Mouse (Mus musculus) forebrain, embryonic 14.5 days (tissue): Measurements from ENCODE around the gene Fam207a. TPM values are rescaled to one million over a fixed set of nuclear protein-coding genes. Genes with fewer than 3 reads are reported as not detected.

Experiments
- ATAC-seq: fragments of 200-750 bp; cut with Nextera tagmentation; 2 replicates; pipeline ENCODE4 v1.8.0; 2017; ENCODE audit warnings: mild to moderate bottlenecking, moderate library complexity
- DNase-seq: peaks from one replicate; pipeline ENCODE4 v3.0.0-alpha.2; 2015; ENCODE audit warnings: low spot score
- H3K27ac ChIP-seq: fragments of 300-500 bp; sonication (generic); 2 replicates; pipeline ENCODE4 v1.5.1; 2014; ENCODE audit warnings: low read depth, mild to moderate bottlenecking, control low read depth, low read length, moderate library complexity
- H3K27me3 ChIP-seq: fragments of 300-500 bp; sonication (generic); replicated peaks from 2 replicates; pipeline ENCODE4 v1.6.1; 2014; ENCODE audit warnings: low read length, control low read depth, mixed read lengths; ENCODE audit not compliant: control insufficient read depth, insufficient read depth
- H3K36me3 ChIP-seq: fragments of 300-500 bp; sonication (generic); 2 replicates; pipeline ENCODE4 v1.6.1; 2014; ENCODE audit warnings: low read length, control low read depth; ENCODE audit not compliant: control insufficient read depth, insufficient read depth
- H3K4me1 ChIP-seq: fragments of 300-500 bp; sonication (generic); 2 replicates; pipeline ENCODE4 v1.6.1; 2014; ENCODE audit warnings: antibody characterized with exemption, low read length, control low read depth; ENCODE audit not compliant: control insufficient read depth, insufficient read depth
- H3K4me2 ChIP-seq: fragments of 300-500 bp; sonication (generic); 2 replicates; pipeline ENCODE4 v1.6.1; 2014; ENCODE audit warnings: mild to moderate bottlenecking, control low read depth, low read length
- H3K4me3 ChIP-seq: fragments of 300-500 bp; sonication (generic); 2 replicates; pipeline ENCODE4 v1.5.1; 2014; ENCODE audit warnings: low read depth, low read length, control low read depth
- H3K9ac ChIP-seq: fragments of 300-500 bp; sonication (generic); 2 replicates; pipeline ENCODE4 v1.6.1; 2014; ENCODE audit warnings: mild to moderate bottlenecking, low read length, control low read depth, moderate library complexity
- H3K9me3 ChIP-seq: fragments of 300-500 bp; sonication (generic); replicated peaks from 2 replicates; pipeline ENCODE4 v1.6.1; 2016; ENCODE audit warnings: low read length, control low read depth, mixed read lengths; ENCODE audit not compliant: control insufficient read depth
- WGBS: fragments of 180-500 bp; shearing (Covaris S2); extraction: QIAGEN DNeasy Blood & Tissue Kit; methylation state at CpG from one replicate; pipeline ENCODE4 v1.1.7; 2014; 5-methylcytosine and 5-hydroxymethylcytosine counted together
- polyA plus RNA-seq: library from polyadenylated mRNA; unstranded; fragments of >200 nt; fragmentation: Nextera tagmentation; extraction: Ambion mirVana; gene quantifications from 2 replicates; pipeline ENCODE4 v1.2.1, GENCODE M21; 2014

The Fam207a gene
- polyA plus RNA-seq, 1 experiment from 2014 or later, result 33.8 TPM

DNA sequence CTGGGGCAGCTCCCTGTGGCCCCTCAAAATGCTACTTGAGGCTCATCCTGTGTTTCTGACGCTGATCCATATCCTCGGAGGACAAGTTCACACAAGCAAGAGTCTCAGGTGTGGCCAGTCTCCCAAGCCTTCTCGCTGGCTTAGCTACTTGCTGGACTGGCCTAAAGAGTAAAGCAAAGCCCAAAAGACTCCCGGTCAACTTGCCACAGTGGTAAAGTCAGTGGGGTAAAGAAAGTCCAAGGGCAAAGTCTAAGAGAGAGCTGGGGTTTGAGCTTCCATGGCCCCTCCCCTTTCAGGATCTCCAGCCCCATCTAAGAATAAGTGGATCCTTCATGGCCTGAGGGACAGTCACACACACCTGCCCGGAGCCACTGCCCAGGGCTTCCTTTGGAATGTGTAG, 36.6 kb upstream of the Fam207a start:
- Histone ChIP-seq H3K4me2 (no peak overlapping the region), H3K4me3 (no peak overlapping the region), H3K9me3 (no peaks in the 10 kb centered on the region), H3K27ac (no peak overlapping the region), H3K27me3 (no peaks in the 10 kb centered on the region), H3K9ac (no peak overlapping the region), H3K36me3 (no peaks in the 10 kb centered on the region), H3K4me1 (no peaks in the 10 kb centered on the region)
- DNase-seq (no peak), ATAC-seq (no peak)
- 88% methylated on average over 5 of the region's 5 CpGs for WGBS

DNA sequence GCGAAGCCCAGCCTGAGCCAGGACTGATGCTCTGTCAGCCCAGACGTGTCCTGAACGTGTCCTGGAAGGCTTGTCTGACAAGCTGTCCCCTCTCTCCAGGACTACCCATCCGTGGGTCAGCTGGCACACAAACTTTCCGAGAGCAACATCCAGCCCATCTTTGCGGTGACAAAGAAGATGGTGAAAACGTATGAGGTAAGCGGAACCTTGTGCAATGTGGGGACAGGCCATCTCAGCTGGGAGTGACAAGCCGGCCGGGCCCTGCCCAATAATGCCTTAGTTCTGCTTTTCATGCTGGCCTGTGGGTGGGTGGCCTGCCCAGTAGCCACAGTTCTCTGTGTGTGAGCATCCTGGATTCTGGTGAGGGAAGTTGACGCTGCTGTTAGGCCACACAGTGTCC, 35.3 kb upstream of the Fam207a start:
- Histone ChIP-seq H3K36me3 (no peaks in the 10 kb centered on the region), H3K4me1 (no peaks in the 10 kb centered on the region), H3K27ac (no peak overlapping the region), H3K27me3 (no peaks in the 10 kb centered on the region), H3K9me3 (no peaks in the 10 kb centered on the region), H3K4me2 (no peak overlapping the region), H3K9ac (no peak overlapping the region), H3K4me3 (no peak overlapping the region)
- no peak for DNase-seq
- WGBS, result 72% methylated on average over 11 of the region's 11 CpGs
- ATAC-seq, result no peak

DNA sequence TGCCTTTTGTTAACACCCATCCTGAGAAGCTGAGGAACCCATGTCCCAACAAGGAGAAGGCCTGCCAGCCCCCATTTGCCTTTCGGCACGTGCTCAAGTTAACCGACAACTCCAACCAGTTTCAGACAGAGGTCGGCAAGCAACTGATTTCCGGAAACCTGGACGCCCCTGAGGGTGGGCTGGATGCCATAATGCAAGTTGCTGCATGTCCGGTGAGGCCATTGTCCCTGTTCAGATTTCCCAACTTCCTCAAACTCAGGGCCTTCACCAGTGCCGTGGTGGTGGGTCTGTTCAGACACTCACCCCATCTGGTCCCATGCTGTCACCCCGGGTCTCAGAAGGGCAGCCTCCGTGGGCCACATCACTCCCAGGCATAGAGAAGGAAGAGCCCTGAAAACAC, 33.0 kb upstream of the Fam207a start:
- Histone ChIP-seq H3K9ac (no peak overlapping the region), H3K4me2 (no peak overlapping the region), H3K4me3 (no peak overlapping the region), H3K36me3 (no peaks in the 10 kb centered on the region), H3K27ac (no peak overlapping the region), H3K27me3 (no peaks in the 10 kb centered on the region), H3K4me1 (no peaks in the 10 kb centered on the region), H3K9me3 (no peaks in the 10 kb centered on the region)
- 85% methylated on average over 10 of the region's 10 CpGs for WGBS
- ATAC-seq, result no peak
- no peak for DNase-seq

DNA sequence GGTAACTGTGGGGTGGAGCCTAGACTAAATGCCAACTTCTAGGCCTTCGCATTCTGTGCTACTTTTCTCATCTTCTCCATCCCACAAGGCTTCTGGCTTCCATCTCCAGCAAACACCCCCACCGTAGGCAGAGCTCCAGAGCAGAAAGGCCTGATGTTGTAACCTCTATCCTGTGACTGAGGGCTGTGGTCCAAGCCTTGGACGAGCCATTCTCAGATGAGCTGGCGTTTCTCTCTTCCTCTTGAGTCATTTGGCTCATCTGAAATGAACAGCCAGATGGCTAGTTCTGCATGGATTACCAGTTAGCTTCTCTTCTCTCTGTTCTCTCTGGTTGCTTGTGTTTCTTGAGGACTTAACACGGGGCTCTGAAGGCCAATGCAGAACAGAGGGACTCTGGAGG, 29.3 kb upstream of the Fam207a start:
- Histone ChIP-seq H3K4me1 (no peaks in the 10 kb centered on the region), H3K36me3 (no peaks in the 10 kb centered on the region), H3K4me3 (no peak overlapping the region), H3K4me2 (no peak overlapping the region), H3K9ac (no peak overlapping the region), H3K27me3 (no peaks in the 10 kb centered on the region), H3K9me3 (no peaks in the 10 kb centered on the region), H3K27ac (no peak overlapping the region)
- 74% methylated on average over 5 of the region's 5 CpGs for WGBS
- DNase-seq, result no peak
- ATAC-seq, result no peak

DNA sequence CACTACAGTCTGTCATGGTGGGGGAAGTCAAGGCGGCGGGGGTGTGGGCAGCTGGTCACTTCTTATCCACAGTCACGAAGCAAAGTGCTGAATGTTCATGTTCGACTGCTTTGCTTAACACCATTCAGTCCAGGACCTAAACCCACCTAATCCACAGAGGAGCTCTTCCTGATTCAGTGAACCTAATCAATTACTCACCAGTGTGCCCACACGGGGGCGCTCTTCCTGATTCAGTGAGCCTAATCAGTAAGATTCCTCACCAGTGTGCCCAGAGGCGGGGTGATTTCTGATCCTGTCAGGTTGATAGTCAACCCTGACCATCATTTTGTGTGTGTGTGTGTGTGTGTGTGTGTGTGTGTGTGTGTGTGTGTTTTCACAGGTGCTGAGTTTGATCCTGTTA, 27.6 kb upstream of the Fam207a start:
- H3K9ac ChIP-seq, result no peak overlapping the region
- no peaks in the 10 kb centered on the region for H3K4me1 ChIP-seq
- no peak for ATAC-seq
- no peak overlapping the region for H3K4me3 ChIP-seq
- WGBS, result 37% methylated on average over 7 of the region's 7 CpGs
- no peak overlapping the region for H3K27ac ChIP-seq
- peak; percentile 38 for DNase-seq
- H3K27me3 ChIP-seq, result no peaks in the 10 kb centered on the region
- no peaks in the 10 kb centered on the region for H3K36me3 ChIP-seq
- no peaks in the 10 kb centered on the region for H3K9me3 ChIP-seq
- H3K4me2 ChIP-seq, result no peak overlapping the region

DNA sequence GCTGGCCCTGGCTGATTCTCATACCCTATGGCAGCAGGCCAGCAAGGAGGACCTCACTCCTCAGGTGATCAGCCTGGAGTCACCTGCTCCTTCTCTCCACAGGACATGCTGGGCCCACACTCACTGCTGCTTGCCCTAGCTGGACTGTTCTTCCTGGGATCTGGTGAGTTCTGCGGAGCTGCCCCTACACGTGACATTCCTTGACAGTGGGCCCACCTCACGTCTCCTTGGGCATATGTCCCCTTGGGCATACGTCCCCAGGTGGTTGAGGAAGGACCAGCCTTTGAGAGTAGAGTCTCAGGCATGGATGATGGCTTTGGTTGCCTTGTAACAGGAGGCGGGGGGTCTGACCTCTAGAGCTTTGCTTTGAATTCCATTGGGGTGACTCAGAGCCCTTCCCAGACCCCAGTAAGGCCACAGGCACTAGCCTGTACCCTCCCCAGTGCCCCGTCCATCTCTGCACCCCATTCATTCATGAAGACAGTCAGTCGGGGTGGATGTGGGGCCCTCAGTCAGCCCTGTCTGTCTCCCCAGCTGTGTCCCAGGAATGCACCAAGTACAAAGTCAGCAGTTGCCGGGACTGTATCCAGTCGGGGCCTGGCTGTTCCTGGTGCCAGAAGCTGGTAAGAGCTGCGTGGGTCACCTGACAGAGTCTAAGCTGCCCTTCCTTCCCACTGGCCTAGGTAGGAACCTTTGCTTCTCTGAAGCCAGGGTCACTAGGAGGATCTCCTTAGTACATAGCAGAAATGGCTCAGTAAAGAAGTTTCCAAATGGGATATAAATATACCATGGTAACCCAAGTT, 26.5 kb upstream of the Fam207a start:
- Histone ChIP-seq H3K36me3 (no peaks in the 10 kb centered on the region), H3K9me3 (no peaks in the 10 kb centered on the region), H3K27ac (no peak overlapping the region), H3K4me1 (no peaks in the 10 kb centered on the region), H3K9ac (no peak overlapping the region), H3K4me2 (no peak overlapping the region), H3K27me3 (no peaks in the 10 kb centered on the region), H3K4me3 (no peak overlapping the region)
- WGBS, result 77% methylated on average over 10 of the region's 10 CpGs
- DNase-seq (no peak), ATAC-seq (no peak)

DNA sequence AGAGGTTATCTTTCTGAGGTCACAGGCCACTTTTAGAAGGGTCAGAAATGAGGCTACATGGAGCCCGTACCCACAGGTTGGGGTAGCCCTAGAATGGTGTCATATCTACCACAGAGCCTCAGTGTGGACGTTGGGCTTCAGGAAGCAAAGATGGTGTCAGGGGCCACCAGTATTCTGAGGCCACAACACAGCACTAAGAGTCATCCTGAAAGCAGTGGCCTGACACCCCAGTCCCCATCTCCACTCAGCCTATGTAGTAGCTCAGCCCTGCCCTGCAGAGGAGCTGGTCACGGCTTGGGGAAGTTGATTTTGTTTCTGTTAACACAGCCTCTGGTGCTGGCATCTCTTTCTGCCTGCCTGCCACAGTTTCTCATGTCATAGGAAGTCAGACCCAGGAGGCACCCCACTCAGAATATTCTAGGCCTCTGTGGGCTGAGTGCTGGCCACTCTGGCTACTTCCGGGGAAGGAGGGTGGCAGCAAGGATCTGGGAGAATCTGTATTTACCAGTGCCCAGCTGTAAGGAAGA, 25.1 kb upstream of the Fam207a start:
- Histone ChIP-seq H3K4me1 (no peaks in the 10 kb centered on the region), H3K36me3 (no peaks in the 10 kb centered on the region), H3K9ac (no peak overlapping the region), H3K27ac (no peak overlapping the region), H3K9me3 (no peaks in the 10 kb centered on the region), H3K4me3 (no peak overlapping the region), H3K4me2 (no peak overlapping the region), H3K27me3 (no peaks in the 10 kb centered on the region)
- WGBS, result 90% methylated on average over 4 of the region's 4 CpGs
- ATAC-seq (no peak), DNase-seq (no peak)

DNA sequence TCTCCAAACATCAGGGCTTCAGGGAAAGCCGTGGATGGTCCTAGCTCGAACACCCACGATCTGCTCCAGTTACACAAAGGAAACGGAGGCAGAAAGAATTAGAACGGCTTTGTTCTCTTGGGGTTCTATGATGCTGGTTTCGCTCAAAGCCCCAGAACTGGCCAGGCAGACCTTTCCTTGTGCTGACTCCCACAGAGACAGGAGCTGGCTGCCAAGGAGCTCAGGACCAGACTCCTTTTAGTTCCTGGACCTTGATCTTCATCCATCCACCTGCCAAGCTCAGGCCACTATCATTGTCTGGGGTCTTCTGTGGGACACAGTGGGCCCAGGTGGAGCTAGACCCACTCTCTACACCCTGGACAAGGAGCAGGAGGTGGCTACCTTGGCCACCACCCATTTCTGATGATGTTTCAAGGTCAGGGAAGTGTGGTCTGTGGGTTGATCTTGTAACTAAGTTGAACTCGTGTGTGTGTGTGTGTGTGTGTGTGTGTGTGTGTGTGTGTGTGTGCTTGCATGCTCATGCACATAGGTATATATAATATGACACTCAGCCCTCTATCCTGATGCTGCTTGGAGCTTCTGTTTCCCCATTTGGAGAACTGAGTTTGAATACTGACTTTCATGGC, 23.8 kb upstream of the Fam207a start:
- H3K9ac ChIP-seq, result no peak overlapping the region
- no peaks in the 10 kb centered on the region for H3K4me1 ChIP-seq
- H3K27ac ChIP-seq, result no peak overlapping the region
- DNase-seq (no peak), ATAC-seq (no peak)
- no peak overlapping the region for H3K4me2 ChIP-seq
- H3K9me3 ChIP-seq, result no peaks in the 10 kb centered on the region
- 85% methylated on average over 7 of the region's 7 CpGs for WGBS
- no peaks in the 10 kb centered on the region for H3K27me3 ChIP-seq
- H3K4me3 ChIP-seq, result no peak overlapping the region
- no peaks in the 10 kb centered on the region for H3K36me3 ChIP-seq
